Mouse (Mus musculus) midbrain, embryonic 12.5 days (tissue): ENCODE data around the gene Mfn2. TPM values are rescaled to one million over a fixed set of nuclear protein-coding genes. Genes with fewer than 3 reads are reported as not detected.
A peak's percentile ranks its signal among the peaks of the same experiment; 100 is the strongest.
"Not testable (repeated sequence)": the region's sequence is repeated elsewhere in the genome, so short reads cannot be mapped to it uniquely, and the experiment has no call there.

Source experiments
- ATAC-seq: fragments of 200-750 bp; cut with Nextera tagmentation; 2 replicates; pipeline ENCODE4 v1.8.0; 2017; ENCODE audit warnings: low read depth, moderate TSS enrichment, moderate library complexity; ENCODE audit not compliant: low FRiP score
- H3K27ac ChIP-seq: fragments of 300-500 bp; sonication (generic); replicated peaks from 2 replicates; pipeline ENCODE4 v1.5.1; 2016; ENCODE audit warnings: mild to moderate bottlenecking
- H3K27me3 ChIP-seq: fragments of 300-500 bp; sonication (generic); 2 replicates; pipeline ENCODE4 v1.6.1; 2016; ENCODE audit warnings: mild to moderate bottlenecking
- H3K36me3 ChIP-seq: fragments of 300-500 bp; sonication (generic); 2 replicates; pipeline ENCODE4 v1.6.1; 2016
- H3K4me1 ChIP-seq: fragments of 300-500 bp; sonication (generic); 2 replicates; pipeline ENCODE4 v1.6.1; 2016
- H3K4me2 ChIP-seq: fragments of 300-500 bp; sonication (generic); replicated peaks from 2 replicates; pipeline ENCODE4 v1.6.1; 2016; ENCODE audit warnings: mild to moderate bottlenecking, moderate library complexity
- H3K4me3 ChIP-seq: fragments of 300-500 bp; sonication (generic); 2 replicates; pipeline ENCODE4 v1.5.1; 2016; ENCODE audit warnings: mild to moderate bottlenecking
- H3K9ac ChIP-seq: fragments of 300-500 bp; sonication (generic); replicated peaks from 2 replicates; pipeline ENCODE4 v1.6.1; 2016; ENCODE audit warnings: mild to moderate bottlenecking, moderate library complexity
- H3K9me3 ChIP-seq: fragments of 300-500 bp; sonication (generic); 2 replicates; pipeline ENCODE4 v1.6.1; 2016; ENCODE audit warnings: mild to moderate bottlenecking
- WGBS: fragments of 180-500 bp; shearing (Covaris S2); methylation state at CpG from one replicate; pipeline ENCODE4 v1.1.7; 2016; 5-methylcytosine and 5-hydroxymethylcytosine counted together
- polyA plus RNA-seq: library from polyadenylated mRNA; unstranded; fragments of >200 nt; fragmentation: Nextera tagmentation; extraction: Ambion mirVana; gene quantifications from 2 replicates; pipeline ENCODE4 v1.2.1, GENCODE M21; 2016

Mfn2 gene
- polyA plus RNA-seq, 1 experiment from 2014 or later: 65.4 TPM

GRCm38 (mm10) chr4:147884138-147884537 lies 20.4 kb downstream of the Mfn2 start:
- no peak for ATAC-seq
- Histone ChIP-seq H3K4me1 (no peaks in the 10 kb centered on the region), H3K27ac (no peak overlapping the region), H3K9me3 (no peaks in the 10 kb centered on the region), H3K4me3 (no peak overlapping the region), H3K36me3 (peaks cover 96% of the 10 kb centered on the region), H3K4me2 (no peak overlapping the region), H3K27me3 (no peaks in the 10 kb centered on the region), H3K9ac (no peak overlapping the region)
- 92% methylated on average over 3 of the region's 3 CpGs for WGBS

DNA sequence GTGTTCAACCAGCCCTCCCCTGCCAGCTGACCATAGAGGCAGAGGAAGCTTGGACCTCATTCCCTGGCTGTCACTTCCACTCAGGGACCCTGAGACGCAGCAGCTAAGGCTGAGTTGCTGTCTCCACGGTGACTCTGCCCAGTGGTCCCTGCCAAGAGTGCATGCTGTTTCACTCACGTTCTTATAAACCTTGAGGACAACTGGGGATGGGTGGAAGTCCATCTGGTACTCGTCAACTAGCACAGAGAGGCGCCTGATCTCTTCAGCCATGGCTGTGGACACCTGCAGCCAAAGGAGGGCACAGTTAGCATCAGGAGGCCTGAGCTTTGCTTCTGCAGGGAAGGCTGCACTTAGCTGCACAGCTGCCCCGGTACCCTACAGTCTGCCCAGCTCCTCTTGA lies 21.5 kb downstream of the Mfn2 start:
- H3K27ac ChIP-seq: no peak overlapping the region
- no peak overlapping the region for H3K9ac ChIP-seq
- no peak overlapping the region for H3K4me2 ChIP-seq
- no peaks in the 10 kb centered on the region for H3K4me1 ChIP-seq
- peaks cover 96% of the 10 kb centered on the region for H3K36me3 ChIP-seq
- H3K27me3 ChIP-seq: no peaks in the 10 kb centered on the region
- no peak for ATAC-seq
- 86% methylated on average over 6 of the region's 6 CpGs for WGBS
- H3K4me3 ChIP-seq: no peak overlapping the region
- no peaks in the 10 kb centered on the region for H3K9me3 ChIP-seq

DNA sequence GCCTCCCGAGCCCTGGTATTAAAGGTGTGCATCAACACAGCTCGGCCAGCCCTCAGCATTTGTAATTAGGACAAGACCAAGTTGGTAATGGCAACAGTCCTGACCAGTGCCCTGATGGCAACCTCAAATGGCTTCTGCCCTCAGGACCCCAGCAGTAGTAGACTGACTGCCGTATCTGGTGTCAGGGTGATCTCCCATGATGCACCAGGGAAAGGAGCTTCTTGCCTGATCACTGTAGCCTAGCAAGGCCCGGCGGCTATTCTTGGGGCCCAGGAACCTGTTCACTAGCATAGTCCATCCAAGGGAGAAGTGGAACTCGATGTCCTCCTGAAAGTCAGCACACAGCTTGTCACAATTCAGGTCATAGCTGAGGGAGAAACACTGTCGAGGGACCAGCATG lies 22.7 kb downstream of the Mfn2 start:
- Histone ChIP-seq H3K27me3 (no peaks in the 10 kb centered on the region), H3K9ac (no peak overlapping the region), H3K4me1 (no peaks in the 10 kb centered on the region), H3K4me3 (no peak overlapping the region), H3K27ac (no peak overlapping the region), H3K36me3 (peaks cover 94% of the 10 kb centered on the region), H3K4me2 (no peak overlapping the region), H3K9me3 (no peaks in the 10 kb centered on the region)
- no peak for ATAC-seq
- 96% methylated on average over 7 of the region's 7 CpGs for WGBS

DNA sequence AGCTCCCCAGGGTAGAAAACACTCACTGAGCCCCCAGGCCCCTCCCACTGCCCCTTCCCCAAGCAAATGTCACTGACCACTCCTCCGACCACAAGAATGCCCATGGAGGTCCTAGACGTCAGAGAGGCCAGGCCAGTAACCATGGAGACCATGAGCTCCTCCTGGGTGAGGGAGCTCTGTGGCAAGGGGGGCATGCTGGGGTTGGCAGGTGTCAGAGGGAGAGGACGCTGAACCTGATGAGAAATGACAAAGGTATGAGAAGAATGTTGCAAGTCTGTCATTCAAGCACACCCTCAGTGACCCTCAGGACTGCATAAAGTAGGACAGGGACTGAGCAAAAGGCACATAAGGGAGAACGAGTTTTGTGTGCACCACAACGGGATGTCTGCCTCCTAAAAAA lies 24.6 kb downstream of the Mfn2 start:
- H3K4me1 ChIP-seq: no peaks in the 10 kb centered on the region
- no peak overlapping the region for H3K27ac ChIP-seq
- H3K9me3 ChIP-seq: no peaks in the 10 kb centered on the region
- H3K4me2 ChIP-seq: no peak overlapping the region
- no peak overlapping the region for H3K9ac ChIP-seq
- no peaks in the 10 kb centered on the region for H3K27me3 ChIP-seq
- 55% methylated on average over 5 of the region's 5 CpGs for WGBS
- no peak overlapping the region for H3K4me3 ChIP-seq
- peaks cover 94% of the 10 kb centered on the region for H3K36me3 ChIP-seq
- ATAC-seq: no peak

GRCm38 (mm10) chr4:147879456-147879855 lies 25.0 kb downstream of the Mfn2 start:
- H3K4me3 ChIP-seq: no peak overlapping the region
- no peaks in the 10 kb centered on the region for H3K4me1 ChIP-seq
- ATAC-seq: no peak
- no peaks in the 10 kb centered on the region for H3K27me3 ChIP-seq
- H3K27ac ChIP-seq: no peak overlapping the region
- no peak overlapping the region for H3K4me2 ChIP-seq
- no peaks in the 10 kb centered on the region for H3K9me3 ChIP-seq
- H3K9ac ChIP-seq: no peak overlapping the region
- 77% methylated on average over 2 of the region's 2 CpGs for WGBS
- peaks cover 94% of the 10 kb centered on the region for H3K36me3 ChIP-seq

- no peaks in the 10 kb centered on the region for H3K9me3 ChIP-seq
- H3K4me1 ChIP-seq: no peaks in the 10 kb centered on the region
- no peak for ATAC-seq
- H3K27me3 ChIP-seq: no peaks in the 10 kb centered on the region
- no peak overlapping the region for H3K4me2 ChIP-seq
- no peak overlapping the region for H3K9ac ChIP-seq
- H3K36me3 ChIP-seq: peaks cover 96% of the 10 kb centered on the region
- H3K4me3 ChIP-seq: no peak overlapping the region
- WGBS: 95% methylated on average over 9 of the region's 9 CpGs
- no peak overlapping the region for H3K27ac ChIP-seq
These were observed 26.0 kb downstream of the Mfn2 start for GRCm38 (mm10) chr4:147878537-147878936.

- no peak overlapping the region for H3K9ac ChIP-seq
- H3K4me1 ChIP-seq: no peaks in the 10 kb centered on the region
- H3K9me3 ChIP-seq: no peaks in the 10 kb centered on the region
- H3K4me2 ChIP-seq: no peak overlapping the region
- 95% methylated on average over 4 of the region's 4 CpGs for WGBS
- H3K27ac ChIP-seq: no peak overlapping the region
- H3K4me3 ChIP-seq: no peak overlapping the region
- H3K36me3 ChIP-seq: peaks cover 93% of the 10 kb centered on the region
- no peaks in the 10 kb centered on the region for H3K27me3 ChIP-seq
- no peak for ATAC-seq
These were observed 28.5 kb downstream of the Mfn2 start for GRCm38 (mm10) chr4:147875852-147876575.

DNA sequence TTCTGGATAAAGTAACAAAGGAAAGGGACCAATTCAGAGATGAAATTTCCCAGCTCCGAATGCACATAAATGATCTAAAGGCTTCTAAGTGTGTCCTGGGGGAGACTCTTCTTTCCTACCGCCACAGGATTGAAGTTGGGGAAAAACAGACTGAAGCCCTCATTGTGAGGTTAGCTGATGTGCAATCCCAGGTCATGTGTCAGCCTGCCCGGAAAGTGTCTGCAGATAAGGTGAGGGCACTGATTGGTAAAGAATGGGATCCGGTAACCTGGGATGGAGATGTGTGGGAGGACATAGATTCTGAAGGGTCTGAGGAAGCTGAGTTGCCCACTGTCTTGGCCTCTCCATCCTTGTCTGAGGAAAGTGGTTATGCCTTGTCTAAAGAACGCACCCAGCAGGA lies 35.3 kb downstream of the Mfn2 start:
- Histone ChIP-seq H3K36me3 (peaks cover 49% of the 10 kb centered on the region), H3K4me2 (peak overlapping the region; percentile 88), H3K4me1 (peaks cover 24% of the 10 kb centered on the region), H3K27ac (0 out of 2 replicates have a peak overlapping the region, but pooled peaks have one; percentile 25), H3K4me3 (peak overlapping the region; percentile 67), H3K27me3 (no peaks in the 10 kb centered on the region), H3K9me3 (no peaks in the 10 kb centered on the region), H3K9ac (peak overlapping the region; percentile 73)
- WGBS: 10% methylated on average over 5 of the region's 5 CpGs
- ATAC-seq: no peak

DNA sequence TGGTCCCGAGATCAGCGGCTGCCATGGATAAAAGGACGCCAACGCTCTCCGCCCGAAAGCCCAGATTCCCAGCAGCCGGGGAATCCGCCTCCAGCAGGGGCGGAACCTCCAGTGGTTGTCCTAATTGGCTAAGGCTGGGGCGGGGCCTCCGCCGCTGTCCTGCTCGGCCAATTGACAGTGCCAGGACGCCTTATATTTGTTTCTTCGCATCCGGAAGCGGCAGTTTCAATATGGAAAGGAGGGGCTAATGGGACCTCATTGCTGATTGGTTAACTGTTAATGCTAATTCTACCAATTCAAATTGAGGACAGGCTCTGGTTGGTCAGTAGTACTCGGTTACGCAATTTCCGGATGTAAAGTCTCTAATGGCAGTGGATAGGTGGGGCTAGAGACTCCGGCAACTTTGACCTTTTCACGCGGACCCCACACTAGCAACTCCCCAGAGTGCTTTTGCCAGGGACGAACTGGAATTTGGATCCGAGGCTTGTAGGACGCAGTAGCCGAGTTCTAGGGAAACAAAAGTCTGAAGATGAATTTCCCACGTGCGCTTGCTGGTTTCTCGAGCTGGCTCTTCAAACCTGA lies 36.0 kb downstream of the Mfn2 start, which contains the start of the genes Miip and Fv1:
Gene Miip (minus strand): TSS at position 367 of the 582 bp plus-strand sequence.
Gene Fv1 (plus strand): TSS at position 530 of the 582 bp plus-strand sequence.
- H3K9me3 ChIP-seq: no peaks in the 10 kb centered on the region
- ATAC-seq: peak; percentile 99
- H3K4me1 ChIP-seq: peaks cover 24% of the 10 kb centered on the region
- H3K4me2 ChIP-seq: peak within 1 kb of the TSS; percentile 88
- no peaks in the 10 kb centered on the region for H3K27me3 ChIP-seq
- peaks cover 45% of the 10 kb centered on the region for H3K36me3 ChIP-seq
- H3K9ac ChIP-seq: peak within 1 kb of the TSS; percentile 73
- peak within 1 kb of the TSS; percentile 79 for H3K27ac ChIP-seq
- peak within 1 kb of the TSS; percentile 67 for H3K4me3 ChIP-seq
- WGBS: under 1% methylated on average over 30 of the region's 30 CpGs

GRCm38 (mm10) chr4:147867563-147868449 lies 36.7 kb downstream of the Mfn2 start:
- Histone ChIP-seq H3K4me3 (peak overlapping the region; percentile 67), H3K4me2 (peak overlapping the region; percentile 60), H3K4me1 (peaks cover 24% of the 10 kb centered on the region), H3K36me3 (peaks cover 45% of the 10 kb centered on the region), H3K9ac (peak overlapping the region; percentile 67), H3K27ac (peak overlapping the region; percentile 79), H3K9me3 (no peaks in the 10 kb centered on the region), H3K27me3 (no peaks in the 10 kb centered on the region)
- WGBS: 6% methylated on average over 22 of the region's 22 CpGs
- ATAC-seq: no peak

- ATAC-seq, H3K4me2 ChIP-seq, H3K27me3 ChIP-seq, H3K27ac ChIP-seq, H3K9me3 ChIP-seq, H3K4me3 ChIP-seq, H3K9ac ChIP-seq: not testable (repeated sequence)
- Histone ChIP-seq H3K4me1 (peaks cover 24% of the 10 kb centered on the region), H3K36me3 (peaks cover 45% of the 10 kb centered on the region)
- WGBS: 61% methylated on average over 3 of the region's 3 CpGs
These were observed 37.7 kb downstream of the Mfn2 start for GRCm38 (mm10) chr4:147866793-147867192.

DNA sequence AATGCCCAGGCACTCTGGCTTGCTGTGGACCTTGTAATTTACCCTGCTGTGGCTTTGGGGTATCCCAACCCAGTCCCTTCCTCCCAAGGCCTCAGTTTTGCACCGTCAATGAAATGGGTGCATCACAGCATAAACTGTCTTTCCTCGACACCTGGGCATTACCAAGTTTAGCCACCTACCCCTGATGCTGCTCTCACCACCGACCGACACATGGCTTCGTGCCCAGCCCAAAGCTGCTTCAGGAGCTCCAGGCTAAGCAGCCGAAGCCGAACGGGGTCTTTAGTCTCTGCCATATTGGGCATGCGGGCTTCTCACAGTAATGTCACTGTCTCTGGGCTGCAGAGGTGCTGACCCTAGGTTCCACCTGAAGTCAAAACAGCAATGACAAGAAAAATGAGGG lies 38.4 kb downstream of the Mfn2 start:
- Histone ChIP-seq H3K36me3 (peaks cover 47% of the 10 kb centered on the region), H3K9ac (no peak overlapping the region), H3K27ac (no peak overlapping the region), H3K4me2 (no peak overlapping the region), H3K9me3 (no peaks in the 10 kb centered on the region), H3K4me3 (no peak overlapping the region), H3K4me1 (peaks cover 24% of the 10 kb centered on the region), H3K27me3 (no peaks in the 10 kb centered on the region)
- WGBS: 97% methylated on average over 9 of the region's 9 CpGs
- no peak for ATAC-seq
